Mouse (Mus musculus) erythroid progenitor cell, adult 5-6 weeks (primary cell): ENCODE measurements around the gene Elovl6. TPM values are rescaled to one million over a fixed set of nuclear protein-coding genes. Genes with fewer than 3 reads are reported as not detected.

Experiments
- ATAC-seq: replicated peaks from 2 replicates; pipeline ENCODE4 v1.8.0; 2016; ENCODE audit warnings: moderate number of reproducible peaks, mild to moderate bottlenecking, moderate TSS enrichment, inconsistent platforms; ENCODE audit not compliant: poor library complexity, low FRiP score, severe bottlenecking
- total RNA-seq, 2 experiments: library from RNA; stranded (forward) in 1 of 2; stranded (reverse) in 1 of 2; fragments of 150-400 nt in 1 of 2; fragments of 186-747, 209-891 nt in 1 of 2; gene quantifications; 2 replicates each; pipeline versions ENCODE4 v1.2.3 to v1.2.4; 2015 to 2017; ENCODE audit warnings: low replicate concordance in 2 of 2

The Elovl6 gene
- total RNA-seq, 2 experiments from 2014 or later, result 0.23 to 7.5 TPM

DNA sequence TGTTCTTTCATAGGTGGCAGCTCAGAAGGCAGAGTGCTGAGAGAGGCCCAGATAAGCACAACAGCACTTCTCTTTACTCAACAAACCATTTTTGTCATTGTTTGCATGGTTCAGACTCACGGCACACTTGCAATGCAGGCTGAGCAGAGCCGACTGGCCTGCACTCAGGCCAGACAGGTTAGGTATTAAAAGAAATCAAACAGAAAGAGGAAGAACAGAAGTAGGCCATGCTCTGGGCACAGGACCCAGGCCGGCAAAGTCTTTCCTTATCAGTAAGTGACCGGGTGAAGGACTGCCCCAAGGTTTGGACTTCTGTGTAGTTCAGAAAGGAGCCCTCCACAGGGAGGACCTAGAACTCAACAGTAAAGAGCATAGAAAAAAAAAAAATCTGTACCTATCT lies 149.7 kb downstream of the Elovl6 start:
- ATAC-seq, result no peak

DNA sequence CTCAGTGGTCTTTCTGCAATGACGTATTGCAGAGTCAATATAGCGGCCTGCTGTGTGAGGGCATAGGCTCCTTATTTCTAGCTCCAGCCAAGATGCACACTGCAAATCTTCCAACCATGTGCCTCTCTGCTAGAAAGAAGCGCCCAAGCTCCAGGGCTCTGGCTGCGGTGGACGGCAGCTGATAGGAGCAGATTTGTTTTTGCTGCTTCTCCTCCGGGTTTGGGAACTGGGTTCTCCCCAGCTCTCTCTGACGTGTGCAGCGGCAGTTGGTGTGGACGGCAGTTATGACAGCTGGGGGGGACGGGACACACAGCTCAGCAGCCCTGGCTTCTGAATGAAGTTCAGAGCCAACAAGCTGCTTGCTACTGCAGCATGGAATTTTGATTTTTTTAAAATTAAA lies 150.2 kb downstream of the Elovl6 start:
- ATAC-seq, result no peak

DNA sequence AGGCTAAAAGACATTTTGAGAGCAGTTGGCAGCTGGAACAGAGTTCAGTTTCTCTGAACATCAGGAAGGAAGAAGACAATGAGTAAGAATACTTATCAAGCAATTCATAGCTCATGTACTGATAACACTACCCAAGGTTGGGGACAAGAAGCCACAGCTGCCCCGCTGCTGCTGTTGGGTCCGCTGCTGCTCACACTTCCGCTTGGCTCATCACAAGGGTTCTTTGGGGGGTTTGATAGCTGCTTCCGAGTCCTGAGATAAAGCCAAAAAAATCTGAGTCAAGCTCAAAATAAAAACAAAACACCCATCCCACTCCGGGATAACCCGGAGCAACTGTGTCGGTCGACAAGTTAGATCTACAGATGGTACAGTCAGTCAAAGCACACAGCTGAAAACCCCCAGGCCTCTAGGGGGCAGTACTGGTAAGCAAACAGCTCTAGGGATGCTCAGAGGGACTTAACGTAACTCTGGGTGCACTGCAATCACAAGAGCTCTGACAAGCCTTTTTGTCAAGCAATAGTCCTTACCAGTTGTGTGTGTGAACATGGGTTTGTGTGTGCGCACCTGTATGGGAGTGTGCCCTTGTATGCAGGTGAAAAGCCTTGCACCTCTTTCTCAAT lies 151.0 kb downstream of the Elovl6 start:
- ATAC-seq, result no peak

DNA sequence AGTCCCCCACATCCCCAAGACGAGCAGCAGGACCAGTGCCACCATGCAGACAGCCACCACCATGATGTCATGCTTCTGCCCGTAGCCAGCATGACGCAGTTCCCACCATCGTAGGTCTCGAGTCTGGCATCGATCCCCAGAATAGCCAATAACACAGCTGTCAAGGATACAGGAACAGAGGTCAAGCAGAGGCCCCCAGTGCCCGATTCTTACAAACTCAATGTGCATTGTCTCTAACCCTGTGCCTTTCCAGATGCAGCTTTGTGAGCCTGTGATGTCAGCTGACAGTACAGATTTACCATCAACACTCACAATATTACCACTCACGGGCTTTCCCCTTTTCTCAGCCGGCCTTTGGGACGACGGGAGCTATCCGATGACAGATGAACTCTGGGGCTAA lies 154.0 kb downstream of the Elovl6 start:
- ATAC-seq, result no peak

DNA sequence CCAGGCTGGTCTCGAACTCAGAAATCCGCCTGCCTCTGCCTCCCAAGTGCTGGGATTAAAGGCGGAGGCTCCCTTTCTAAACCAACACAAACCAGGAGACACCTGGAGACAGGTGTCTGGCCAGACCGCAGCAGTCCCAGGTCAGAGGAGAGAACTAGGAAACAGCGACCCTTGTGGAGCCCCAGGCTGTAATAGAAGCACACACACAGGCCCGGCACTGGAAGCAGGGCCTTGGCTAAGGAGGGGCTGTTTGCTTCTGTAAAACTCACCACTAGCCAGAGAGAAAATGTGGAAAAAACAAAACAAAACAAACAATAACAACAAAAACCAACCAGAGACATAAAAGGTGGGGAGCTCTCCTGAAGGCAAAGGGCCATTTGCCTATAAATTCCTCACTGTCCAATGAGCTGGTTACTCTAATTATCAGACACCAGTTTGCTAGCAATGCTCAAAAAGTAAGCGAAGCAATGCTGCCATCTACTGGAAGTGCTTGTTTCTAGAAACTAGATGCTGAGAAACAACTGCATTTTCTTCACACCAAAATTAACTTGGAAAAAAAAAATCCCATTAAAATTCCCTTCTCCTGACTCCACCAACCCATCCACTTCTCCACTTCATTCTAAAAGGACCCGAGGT lies 154.7 kb downstream of the Elovl6 start:
- ATAC-seq, result no peak

DNA sequence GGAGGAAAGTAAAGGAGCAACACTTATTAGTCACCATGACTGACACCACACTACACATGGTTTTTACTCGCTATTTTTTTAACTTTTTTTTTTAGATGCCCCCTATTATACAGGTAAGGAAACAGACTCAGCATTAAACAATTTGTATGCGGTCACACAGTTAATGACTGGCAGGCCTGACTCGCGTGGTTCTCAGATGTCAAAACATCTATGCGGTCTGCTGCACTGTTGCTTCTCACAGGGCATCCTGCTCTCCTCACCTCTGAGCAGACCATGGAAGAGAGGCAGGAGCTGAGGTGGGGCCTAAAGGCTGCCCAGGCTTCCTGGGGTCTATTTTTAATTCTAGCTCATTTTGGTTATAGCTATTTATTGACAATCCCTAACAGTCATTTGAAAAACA lies 155.3 kb downstream of the Elovl6 start:
- ATAC-seq, result no peak

Other genes starting within 250 kb of the Elovl6 start
- gene Enpep, start 199.6 kb upstream of the Elovl6 start, total RNA-seq (2015; ENCODE audit: low replicate concordance), result 0.84 TPM in 1 of 2 replicates, not detected in the other
- gene Enpep, start 199.6 kb upstream of the Elovl6 start, total RNA-seq (2017; ENCODE audit: low replicate concordance), result 2.6 TPM in 1 of 2 replicates, not detected in the other
- gene Egf, start 223.0 kb downstream of the Elovl6 start, total RNA-seq (2015; ENCODE audit: low replicate concordance), result 0.42 TPM in 1 of 2 replicates, not detected in the other
- gene Egf, start 223.0 kb downstream of the Elovl6 start, total RNA-seq (2017; ENCODE audit: low replicate concordance), result 2.4 and 4.0 TPM in 2 replicates